Mouse (Mus musculus) megakaryocyte, embryonic 14.5 days (primary cell): ENCODE measurements around the gene Dnajc14.

ENCODE experiments used
- FLI1 ChIP-seq: IDR thresholded peaks from 2 replicates; pipeline ENCODE4 v1.6.1; 2012; ENCODE audit warnings: low read length, inconsistent platforms, mixed read lengths
- GATA1 ChIP-seq: IDR thresholded peaks from 3 replicates; pipeline ENCODE4 v1.6.1; 2012; ENCODE audit warnings: mixed read lengths, low read length, inconsistent platforms, borderline replicate concordance

DNA sequence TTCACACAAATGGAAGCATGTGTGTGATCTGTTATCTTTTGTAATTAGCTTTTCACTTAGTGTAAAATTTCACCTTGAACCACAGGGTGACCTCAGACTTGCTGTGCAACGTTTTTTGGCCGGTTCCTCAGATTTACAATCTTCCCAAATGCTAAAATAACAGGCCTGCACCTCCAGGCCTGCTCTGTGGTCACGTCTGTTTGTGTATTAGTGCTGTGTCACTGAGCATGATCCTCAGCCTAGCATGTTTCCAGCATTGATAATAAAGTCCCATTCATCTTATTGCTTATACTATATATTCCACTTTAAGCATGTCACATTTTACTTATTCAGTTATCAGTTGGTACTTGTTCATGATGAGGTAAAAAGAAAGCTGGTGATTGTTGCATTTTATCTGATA lies 46.5 kb downstream of the Dnajc14 start:
- no peak for TF ChIP-seq GATA1
- no peak for TF ChIP-seq FLI1
